In genomic region chr7:99311433-99311832, GRCm38 (mm10) we compare ENCODE assay signal across 10 mouse cellular contexts. TPM values are rescaled to one million over a fixed set of nuclear protein-coding genes. Genes with fewer than 3 reads are reported as not detected.
A peak's percentile ranks its signal among the peaks of the same experiment; 100 is the strongest.
DNase-seq lines count a peak whose midpoint lies in the region; ATAC-seq and TF ChIP-seq lines count a peak whose summit lies in the region.
"Had no signal": no experiment of that assay in that cellular context is flagged by ENCODE, and none has a peak within 500 bp of the region (broad histone marks: within the 10 kb centered on the region; RNA-seq: fewer than 3 reads in every experiment).

No protein-coding gene starts in this region.

- peaks cover 12% of the 10 kb centered on the region; the same call in 1 of the 2 replicates for H3K4me1 ChIP-seq in lung, postnatal 0 days (ENCODE audit: insufficient read depth, low read depth, low read length)
- peaks cover 59% of the 10 kb centered on the region for H3K4me1 ChIP-seq in forebrain, embryonic 12.5 days
- H3K4me1 ChIP-seq in kidney, embryonic 15.5 days, result peaks cover 41% of the 10 kb centered on the region
- H3K4me1 ChIP-seq in neural tube, embryonic 13.5 days (replicated peaks), result peaks cover 81% of the 10 kb centered on the region

- no peak for ATAC-seq in lung, postnatal 0 days
- no peak for ATAC-seq in forebrain, embryonic 12.5 days (ENCODE audit: low FRiP score)
- ATAC-seq in kidney, embryonic 15.5 days (replicated peaks; ENCODE audit: low FRiP score), result 0 out of 2 replicates have a peak, but pooled peaks have one; percentile 49
- no peak for ATAC-seq in neural tube, embryonic 13.5 days (ENCODE audit: low read depth)

- no peak overlapping the region for H3K4me2 ChIP-seq in lung, postnatal 0 days (replicated peaks; ENCODE audit: low read depth, low read length)
- H3K4me2 ChIP-seq in forebrain, embryonic 12.5 days, result no peak overlapping the region
- no peak overlapping the region for H3K4me2 ChIP-seq in kidney, embryonic 15.5 days
- H3K4me2 ChIP-seq in neural tube, embryonic 13.5 days, result no peak overlapping the region

- 33% methylated on average over 7 of the region's 7 CpGs for WGBS in lung, postnatal 0 days
- 41% methylated on average over 7 of the region's 7 CpGs for WGBS in forebrain, embryonic 12.5 days
- 57% methylated on average over 7 of the region's 7 CpGs for WGBS in kidney, embryonic 15.5 days
- WGBS in neural tube, embryonic 13.5 days, result 37% methylated on average over 7 of the region's 7 CpGs

- no peaks in the 10 kb centered on the region for H3K36me3 ChIP-seq in lung, postnatal 0 days (ENCODE audit: insufficient read depth, low read length)
- H3K36me3 ChIP-seq in forebrain, embryonic 12.5 days (replicated peaks), result peaks cover 11% of the 10 kb centered on the region
- no peaks in the 10 kb centered on the region for H3K36me3 ChIP-seq in kidney, embryonic 15.5 days
- H3K36me3 ChIP-seq in neural tube, embryonic 13.5 days, result peaks cover 10% of the 10 kb centered on the region

- peak; percentile 33 for DNase-seq in lung, postnatal 0 days (ENCODE audit: low spot score)
- no peak for DNase-seq in lung, postnatal 10 days
- DNase-seq in layer of hippocampus, adult 9-11 months, result no peak
- DNase-seq in natural killer cell, adult 2 months (ENCODE audit: low spot score in 2 of 2), result no peak
- no peak for DNase-seq in cerebellum, adult 11-12 months
- DNase-seq: gastrocnemius, adult 2 months; heart, postnatal 4 days had no signal

- TF ChIP-seq EP300 in lung, postnatal 0 days (IDR thresholded peaks at IDR 0.05), result no peak

- H3K4me3 ChIP-seq in lung, postnatal 0 days (ENCODE audit: low read depth, low read length), result no peak overlapping the region
- H3K4me3 ChIP-seq in forebrain, embryonic 12.5 days (replicated peaks), result no peak overlapping the region
- H3K4me3 ChIP-seq in kidney, embryonic 15.5 days (replicated peaks), result no peak overlapping the region
- no peak overlapping the region for H3K4me3 ChIP-seq in neural tube, embryonic 13.5 days
- H3K4me3 ChIP-seq: gastrocnemius, adult 2 months had no signal

- no peaks in the 10 kb centered on the region for H3K27me3 ChIP-seq in lung, postnatal 0 days (replicated peaks; ENCODE audit: insufficient read depth, low read length)
- H3K27me3 ChIP-seq in forebrain, embryonic 12.5 days, result no peaks in the 10 kb centered on the region; the same call in 1 of the 2 replicates
- no peaks in the 10 kb centered on the region for H3K27me3 ChIP-seq in kidney, embryonic 15.5 days
- no peaks in the 10 kb centered on the region for H3K27me3 ChIP-seq in neural tube, embryonic 13.5 days

- no peak for TF ChIP-seq CTCF in lung, postnatal 0 days (IDR thresholded peaks at IDR 0.05)

- H3K9me3 ChIP-seq in lung, postnatal 0 days (ENCODE audit: low read length), result no peaks in the 10 kb centered on the region
- no peaks in the 10 kb centered on the region for H3K9me3 ChIP-seq in forebrain, embryonic 12.5 days
- H3K9me3 ChIP-seq in kidney, embryonic 15.5 days (replicated peaks), result no peaks in the 10 kb centered on the region
- H3K9me3 ChIP-seq in neural tube, embryonic 13.5 days, result no peaks in the 10 kb centered on the region

- H3K9ac ChIP-seq in lung, postnatal 0 days (replicated peaks; ENCODE audit: low read depth), result no peak overlapping the region
- H3K9ac ChIP-seq in forebrain, embryonic 12.5 days, result no peak overlapping the region; the same call in 1 of the 2 replicates
- no peak overlapping the region for H3K9ac ChIP-seq in kidney, embryonic 15.5 days
- peak overlapping the region; percentile 61 for H3K9ac ChIP-seq in neural tube, embryonic 13.5 days

- no peak overlapping the region for H3K27ac ChIP-seq in lung, postnatal 0 days (ENCODE audit: low read length)
- H3K27ac ChIP-seq in forebrain, embryonic 12.5 days, result peak overlapping the region; percentile 90
- no peak overlapping the region for H3K27ac ChIP-seq in kidney, embryonic 15.5 days
- peak overlapping the region; percentile 91 for H3K27ac ChIP-seq in neural tube, embryonic 13.5 days (replicated peaks)
- H3K27ac ChIP-seq: gastrocnemius, adult 2 months had no signal

RNA-seq across cellular contexts. Expression of gene Serpinh1, which starts 41.6 kb away (rescaled TPM):
- 579 and 666 TPM in 2 replicates for polyA plus RNA-seq in lung, postnatal 0 days (2015; fragmentation: Nextera tagmentation; extraction: Ambion mirVana)
- 425 and 501 TPM in 2 replicates for polyA plus RNA-seq in forebrain, embryonic 12.5 days (2016; fragmentation: Nextera tagmentation; extraction: Ambion mirVana)
- 1,575 and 1,603 TPM in 2 replicates for polyA plus RNA-seq in kidney, embryonic 15.5 days (2015; fragmentation: Nextera tagmentation; extraction: Ambion mirVana)
- 462 and 484 TPM in 2 replicates for polyA plus RNA-seq in neural tube, embryonic 13.5 days (2015; fragmentation: Nextera tagmentation; extraction: Ambion mirVana)

RNA-seq across cellular contexts. Expression of gene Map6, which starts 44.2 kb away (rescaled TPM):
- 29.6 and 35.9 TPM in 2 replicates for polyA plus RNA-seq in lung, postnatal 0 days (2015; fragmentation: Nextera tagmentation; extraction: Ambion mirVana)
- polyA plus RNA-seq in forebrain, embryonic 12.5 days (2016; fragmentation: Nextera tagmentation; extraction: Ambion mirVana), result 63.5 and 65.1 TPM in 2 replicates
- 2.1 and 4.2 TPM in 2 replicates for polyA plus RNA-seq in kidney, embryonic 15.5 days (2015; fragmentation: Nextera tagmentation; extraction: Ambion mirVana)
- polyA plus RNA-seq in neural tube, embryonic 13.5 days (2015; fragmentation: Nextera tagmentation; extraction: Ambion mirVana), result 105 and 111 TPM in 2 replicates

Comparison
In these comparisons a context has a peak if more than half of its experiments do, and no peak if none do; other contexts are left out.
1. H3K27ac ChIP-seq: peak in forebrain, embryonic 12.5 days (single experiment) and neural tube, embryonic 13.5 days (single experiment); none in lung, postnatal 0 days (single experiment) and kidney, embryonic 15.5 days (single experiment).